Mouse (Mus musculus): Measurements from ENCODE around the gene Olfr91.

Olfr91 gene

GRCm38 (mm10) chr17:37061435-37061834, 36.6 kb downstream of the Olfr91 start:
- DNase-seq (ENCODE audit: low spot score), result no peak

- DNase-seq (ENCODE audit: low spot score), result no peak
These were observed 41.1 kb downstream of the Olfr91 start for GRCm38 (mm10) chr17:37056957-37057356.

GRCm38 (mm10) chr17:37051745-37052144, 46.3 kb downstream of the Olfr91 start:
- DNase-seq (ENCODE audit: low spot score), result no peak

- DNase-seq (ENCODE audit: low spot score), result no peak
These were observed 47.2 kb downstream of the Olfr91 start for GRCm38 (mm10) chr17:37050876-37051275.

GRCm38 (mm10) chr17:37050399-37050798, 47.7 kb downstream of the Olfr91 start:
- DNase-seq (ENCODE audit: low spot score), result peak; percentile 72

GRCm38 (mm10) chr17:37049570-37050310, 48.3 kb downstream of the Olfr91 start:
- peak; percentile 35 for DNase-seq (ENCODE audit: low spot score)

GRCm38 (mm10) chr17:37048383-37048782, 49.7 kb downstream of the Olfr91 start:
- DNase-seq (ENCODE audit: low spot score), result no peak

GRCm38 (mm10) chr17:37047981-37048380, 50.1 kb downstream of the Olfr91 start:
- no peak for DNase-seq (ENCODE audit: low spot score)

GRCm38 (mm10) chr17:37047332-37047976, 50.6 kb downstream of the Olfr91 start:
- DNase-seq (ENCODE audit: low spot score), result no peak

GRCm38 (mm10) chr17:37046312-37047112, 51.6 kb downstream of the Olfr91 start:
- peak; percentile 51 for DNase-seq (ENCODE audit: low spot score)

- DNase-seq (ENCODE audit: low spot score), result peak; percentile 79
These were observed 52.3 kb downstream of the Olfr91 start, which contains the start of gene Gabbr1 for GRCm38 (mm10) chr17:37045611-37046311. Gene Gabbr1 (plus strand): TSS chr17:37045966.

GRCm38 (mm10) chr17:37044651-37045244, 53.3 kb downstream of the Olfr91 start:
- no peak for DNase-seq (ENCODE audit: low spot score)
